Mouse (Mus musculus): ENCODE results near the gene Xylt2.

DNA sequence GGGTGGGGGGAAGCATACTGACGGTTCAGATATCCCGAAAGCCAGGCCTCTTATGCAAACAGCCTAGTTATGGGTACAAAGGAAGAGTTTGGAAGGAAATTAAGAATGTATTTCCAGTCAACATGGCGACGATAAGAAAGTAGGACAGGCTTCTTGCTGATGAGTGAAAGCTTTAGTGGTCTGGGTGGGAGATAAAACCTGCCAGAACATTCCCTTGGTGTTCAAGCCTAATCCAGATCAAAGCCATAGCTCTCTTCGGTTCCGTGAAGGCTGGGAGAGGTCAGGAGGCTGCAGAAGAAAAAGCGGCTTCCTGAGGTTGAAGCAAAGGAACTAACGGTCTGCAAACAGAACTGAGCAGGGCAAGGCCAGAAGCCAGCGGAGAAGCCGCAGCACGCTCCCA is 39.9 kb upstream of the Xylt2 start:
- TF ChIP-seq CTCF (IDR thresholded peaks at IDR 0.05; ENCODE audit: low read depth) (no peak), EP300 (IDR thresholded peaks at IDR 0.05; ENCODE audit: low read depth) (no peak)
